Mouse (Mus musculus): Measurements from ENCODE around the gene Nfkb2. TPM values are rescaled to one million over a fixed set of nuclear protein-coding genes. Genes with fewer than 3 reads are reported as not detected.

The Nfkb2 gene
- total RNA-seq, 2 experiments from 2014 or later = 20.8 to 24.2 TPM

GRCm38 (mm10) chr19:46322996-46323572 is 19.0 kb downstream of the Nfkb2 start:
- no peak for DNase-seq

- DNase-seq = no peak
These were observed 19.6 kb downstream of the Nfkb2 start for GRCm38 (mm10) chr19:46323716-46324115.

GRCm38 (mm10) chr19:46324366-46324765 is 20.2 kb downstream of the Nfkb2 start:
- no peak for DNase-seq

- DNase-seq = no peak
These were observed 20.8 kb downstream of the Nfkb2 start for GRCm38 (mm10) chr19:46324918-46325317.

GRCm38 (mm10) chr19:46326019-46326755 is 22.1 kb downstream of the Nfkb2 start:
- DNase-seq = no peak

GRCm38 (mm10) chr19:46326756-46327305 is 22.7 kb downstream of the Nfkb2 start, which contains the start of gene Psd:
Psd (minus strand) TSS chr19:46327156.
- DNase-seq = peak; percentile 83

- DNase-seq = no peak
These were observed 23.5 kb downstream of the Nfkb2 start for GRCm38 (mm10) chr19:46327531-46328064.

GRCm38 (mm10) chr19:46328081-46329030 is 24.2 kb downstream of the Nfkb2 start, which contains the start of gene Fbxl15:
Fbxl15 (plus strand) TSS chr19:46328184.
- peak; percentile 94 for DNase-seq

- no peak for DNase-seq
These were observed 25.0 kb downstream of the Nfkb2 start for GRCm38 (mm10) chr19:46329031-46329641.

GRCm38 (mm10) chr19:46329951-46330350 is 25.8 kb downstream of the Nfkb2 start:
- peak; percentile 91 for DNase-seq

- DNase-seq = no peak
These were observed 26.6 kb downstream of the Nfkb2 start for GRCm38 (mm10) chr19:46330696-46331095.

- no peak for DNase-seq
These were observed 27.2 kb downstream of the Nfkb2 start for GRCm38 (mm10) chr19:46331326-46331725.

- DNase-seq = no peak
These were observed 27.8 kb downstream of the Nfkb2 start for GRCm38 (mm10) chr19:46331936-46332335.

- no peak for DNase-seq
These were observed 28.7 kb downstream of the Nfkb2 start for GRCm38 (mm10) chr19:46332721-46333339.

- DNase-seq = no peak
These were observed 29.8 kb downstream of the Nfkb2 start for GRCm38 (mm10) chr19:46333906-46334305.

GRCm38 (mm10) chr19:46337719-46338330 is 33.7 kb downstream of the Nfkb2 start:
- DNase-seq = no peak

- DNase-seq = peak; percentile 98
These were observed 34.3 kb downstream of the Nfkb2 start, which contains the start of gene Cuedc2 for GRCm38 (mm10) chr19:46338331-46338936. Cuedc2 (minus strand) TSS chr19:46338702.

GRCm38 (mm10) chr19:46338942-46339286 is 34.8 kb downstream of the Nfkb2 start:
- no peak for DNase-seq

- peak; percentile 66 for DNase-seq
These were observed 35.3 kb downstream of the Nfkb2 start for GRCm38 (mm10) chr19:46339287-46339971.

All from adrenal gland, postnatal 10 days (tissue).